Mouse (Mus musculus) erythroblast, embryonic 14.5 days (primary cell): Measurements from ENCODE around the gene Tubb2b. TPM values are rescaled to one million over a fixed set of nuclear protein-coding genes. Genes with fewer than 3 reads are reported as not detected.

ENCODE experiments used
- H3K27me3 ChIP-seq: 2 replicates; pipeline ENCODE4 v1.6.1; 2012; ENCODE audit warnings: inconsistent platforms; ENCODE audit not compliant: control insufficient read depth
- H3K36me3 ChIP-seq: 2 replicates; pipeline ENCODE4 v1.6.1; 2012; ENCODE audit warnings: mild to moderate bottlenecking, inconsistent platforms; ENCODE audit not compliant: control insufficient read depth
- H3K4me1 ChIP-seq: 2 replicates; pipeline ENCODE4 v1.6.1; 2012; ENCODE audit warnings: inconsistent platforms; ENCODE audit not compliant: control insufficient read depth
- H3K4me3 ChIP-seq: replicated peaks from 2 replicates; pipeline ENCODE3; 2012; ENCODE audit warnings: moderate library complexity, mild to moderate bottlenecking, inconsistent platforms
- H3K9me3 ChIP-seq: 2 replicates; pipeline ENCODE4 v1.6.1; 2012; ENCODE audit warnings: low read length, inconsistent platforms, mixed read lengths; ENCODE audit not compliant: control insufficient read depth
- GATA1 ChIP-seq: IDR thresholded peaks from 2 replicates; pipeline ENCODE4 v1.6.1; 2012; ENCODE audit warnings: low read length, inconsistent platforms, mixed read lengths
- TAL1 ChIP-seq: IDR thresholded peaks from 3 replicates; pipeline ENCODE4 v1.6.1; 2012; ENCODE audit warnings: low read length, inconsistent platforms, mixed read lengths
- polyA plus RNA-seq: library from polyadenylated mRNA; stranded (reverse); fragments of >175 nt; gene quantifications from 2 replicates; pipeline ENCODE4 v1.2.3, GENCODE M21; 2012

The Tubb2b gene
- polyA plus RNA-seq, 1 experiment: 0.14 TPM

- H3K27me3 ChIP-seq: peaks cover 14% of the 10 kb centered on the region
- no peak for TF ChIP-seq GATA1
- TF ChIP-seq TAL1: no peak
- no peaks in the 10 kb centered on the region for H3K36me3 ChIP-seq
- no peaks in the 10 kb centered on the region for H3K9me3 ChIP-seq
- no peak overlapping the region for H3K4me3 ChIP-seq
- peaks cover 12% of the 10 kb centered on the region for H3K4me1 ChIP-seq
Measured at GRCm38 (mm10) chr13:34154931-34155272, 24.6 kb upstream of the Tubb2b start.

- peaks cover 20% of the 10 kb centered on the region for H3K27me3 ChIP-seq
Measured at GRCm38 (mm10) chr13:34154217-34154930, 24.1 kb upstream of the Tubb2b start.

DNA sequence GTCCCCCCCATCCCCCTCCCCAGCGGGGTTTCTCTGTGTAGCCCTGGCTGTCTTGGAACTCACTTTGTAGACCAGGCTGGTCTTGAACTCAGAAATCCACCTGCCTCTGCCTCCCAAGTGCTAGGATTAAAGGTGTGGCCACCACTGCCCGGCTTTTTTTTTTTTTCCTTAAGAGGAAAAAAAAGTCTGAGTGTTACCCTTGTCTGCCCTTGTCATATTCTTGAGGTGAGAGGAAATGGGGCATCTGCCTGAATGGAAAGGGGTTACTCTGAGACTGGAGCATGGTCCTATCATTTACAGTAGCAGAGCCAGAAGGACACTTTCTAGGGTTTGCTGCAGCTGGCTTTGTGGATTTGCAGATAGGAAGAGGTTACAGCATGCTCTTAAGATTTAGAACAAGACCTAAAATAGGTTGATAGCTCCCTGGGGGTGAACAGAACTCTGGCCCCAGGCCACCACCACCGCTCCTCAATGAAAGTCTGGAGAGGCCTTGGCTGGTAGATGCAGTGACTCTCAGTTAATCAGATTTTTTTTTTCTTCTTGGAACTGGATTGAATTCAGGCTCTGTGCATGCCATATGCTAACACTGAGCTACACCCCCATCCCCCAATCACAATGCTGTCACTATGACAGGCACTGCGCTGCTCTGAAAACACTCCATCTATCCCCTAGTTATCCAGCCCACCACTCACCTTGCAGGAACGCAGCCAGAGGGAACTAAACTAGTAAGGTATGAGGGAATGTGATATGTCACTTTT, 23.2 kb upstream of the Tubb2b start:
- Histone ChIP-seq H3K4me1 (peaks cover 15% of the 10 kb centered on the region), H3K4me3 (no peak overlapping the region), H3K9me3 (no peaks in the 10 kb centered on the region), H3K27me3 (peaks cover 29% of the 10 kb centered on the region), H3K36me3 (no peaks in the 10 kb centered on the region)
- no peak for TF ChIP-seq GATA1
- no peak for TF ChIP-seq TAL1

More at GRCm38 (mm10) chr13:34154217-34154930, 24.1 kb upstream of the Tubb2b start:
- H3K36me3 ChIP-seq: no peaks in the 10 kb centered on the region
- TF ChIP-seq GATA1: no peak
- TF ChIP-seq TAL1: no peak
- no peaks in the 10 kb centered on the region for H3K9me3 ChIP-seq
- no peak overlapping the region for H3K4me3 ChIP-seq
- H3K4me1 ChIP-seq: peaks cover 12% of the 10 kb centered on the region

DNA sequence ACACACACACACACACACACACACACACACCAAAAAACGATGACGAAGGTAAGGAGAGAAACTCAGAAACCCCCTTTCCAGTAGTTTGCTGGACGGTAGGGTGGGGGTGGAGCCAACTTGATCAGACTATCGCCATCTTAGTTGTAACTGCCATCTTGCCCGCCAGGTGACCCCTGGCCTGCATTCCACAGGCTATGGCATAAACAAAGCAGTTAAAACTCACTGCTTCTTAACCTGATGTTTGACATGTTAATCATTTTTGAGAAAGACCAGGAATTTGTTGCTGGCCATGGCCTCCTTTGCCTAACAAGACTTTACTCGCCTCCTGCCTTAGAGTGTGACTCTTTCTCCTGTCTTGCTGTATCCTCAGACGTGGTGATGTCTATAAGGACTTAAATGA, 22.4 kb upstream of the Tubb2b start:
- peaks cover 15% of the 10 kb centered on the region for H3K4me1 ChIP-seq
- no peak for TF ChIP-seq GATA1
- no peak for TF ChIP-seq TAL1
- no peak overlapping the region for H3K4me3 ChIP-seq

GRCm38 (mm10) chr13:34151425-34151824, 21.2 kb upstream of the Tubb2b start:
- Histone ChIP-seq H3K4me1 (peaks cover 15% of the 10 kb centered on the region), H3K36me3 (no peaks in the 10 kb centered on the region), H3K27me3 (peaks cover 37% of the 10 kb centered on the region), H3K4me3 (no peak overlapping the region), H3K9me3 (no peaks in the 10 kb centered on the region)
- TF ChIP-seq GATA1 (no peak), TAL1 (no peak)

More for the DNA sequence above, 22.4 kb upstream of the Tubb2b start:
- Histone ChIP-seq H3K9me3 (no peaks in the 10 kb centered on the region), H3K27me3 (peaks cover 36% of the 10 kb centered on the region), H3K36me3 (no peaks in the 10 kb centered on the region)

DNA sequence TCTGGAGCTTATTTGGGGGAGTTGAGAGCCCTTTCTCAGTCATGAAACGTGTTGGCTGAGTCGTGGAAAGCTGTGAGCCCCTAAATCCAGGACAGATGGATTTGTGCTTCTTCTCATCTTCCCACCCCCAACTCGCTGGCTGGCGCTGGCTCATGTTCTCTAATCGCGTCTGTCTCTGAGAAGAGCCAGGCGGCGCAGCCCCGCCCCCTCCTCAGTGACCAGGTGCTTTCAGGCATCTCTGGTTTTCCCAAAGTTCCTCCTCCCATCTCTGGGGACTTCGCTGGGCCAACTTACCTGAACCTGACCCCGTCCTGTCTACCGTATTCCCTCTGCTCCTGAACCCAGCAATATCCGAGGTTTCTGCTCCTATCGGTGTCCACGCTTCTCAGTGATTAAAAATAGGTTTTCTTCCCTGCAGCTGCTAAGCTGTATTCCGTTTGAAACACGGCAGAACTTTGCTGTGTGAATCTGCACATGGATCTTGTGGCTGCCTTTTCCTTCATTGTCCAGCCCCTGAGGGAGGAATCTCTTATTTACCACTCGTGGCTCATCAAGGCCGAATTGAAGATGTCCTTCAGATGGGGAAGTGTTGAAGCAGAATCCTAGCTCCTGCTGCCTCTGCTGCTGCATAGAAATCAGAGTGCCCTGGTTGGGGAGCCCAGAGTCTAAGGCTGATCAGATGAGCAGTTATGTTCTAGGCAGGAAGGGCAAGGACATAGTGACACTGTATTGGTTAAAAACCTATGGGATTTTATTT, 20.2 kb upstream of the Tubb2b start:
- peaks cover 37% of the 10 kb centered on the region for H3K27me3 ChIP-seq
- peaks cover 10% of the 10 kb centered on the region for H3K4me1 ChIP-seq
- H3K4me3 ChIP-seq: no peak overlapping the region
- no peaks in the 10 kb centered on the region for H3K9me3 ChIP-seq
- no peak for TF ChIP-seq TAL1
- no peak for TF ChIP-seq GATA1
- no peaks in the 10 kb centered on the region for H3K36me3 ChIP-seq

DNA sequence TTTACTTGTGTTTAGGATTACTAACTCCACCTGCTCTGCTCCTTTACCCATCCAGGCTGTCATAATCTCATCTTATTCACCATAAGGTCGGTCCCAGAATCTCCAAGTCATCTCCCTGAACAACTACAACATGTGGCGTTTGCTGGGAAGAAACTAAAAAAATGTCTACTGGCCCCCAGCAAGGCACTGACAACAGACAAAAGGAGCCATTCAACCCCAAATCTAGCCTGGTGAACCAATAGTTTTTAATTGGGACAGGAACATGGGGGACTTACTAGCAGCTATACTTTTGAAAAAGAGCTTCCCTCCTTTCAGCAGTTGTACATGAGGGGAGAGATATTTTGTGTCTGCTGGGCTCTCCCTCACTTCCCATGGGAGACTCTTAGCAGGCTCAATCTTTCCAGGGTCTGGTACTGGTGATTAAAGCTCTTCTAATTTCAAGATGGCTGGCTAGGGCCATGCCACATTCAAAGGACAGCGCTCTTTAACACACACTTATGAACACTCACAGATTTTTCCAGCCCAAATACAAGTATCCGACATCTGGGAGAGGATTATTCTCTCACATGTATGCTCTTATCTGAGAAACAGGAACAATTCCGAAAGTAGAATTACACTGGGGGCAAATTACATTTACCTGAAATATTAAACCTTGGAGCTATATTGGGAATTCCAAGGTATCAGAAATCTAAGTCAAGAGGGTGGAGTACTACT, 19.4 kb upstream of the Tubb2b start:
- H3K27me3 ChIP-seq: peaks cover 37% of the 10 kb centered on the region
- peaks cover 7% of the 10 kb centered on the region for H3K4me1 ChIP-seq
- TF ChIP-seq GATA1 (no peak), TAL1 (no peak)
- H3K36me3 ChIP-seq: no peaks in the 10 kb centered on the region
- H3K4me3 ChIP-seq: no peak overlapping the region
- no peaks in the 10 kb centered on the region for H3K9me3 ChIP-seq

GRCm38 (mm10) chr13:34148767-34149392, 18.6 kb upstream of the Tubb2b start:
- TF ChIP-seq GATA1 (no peak), TAL1 (no peak)
- H3K4me1 ChIP-seq: peaks cover 4% of the 10 kb centered on the region; the same call in 1 of the 2 replicates
- H3K9me3 ChIP-seq: no peaks in the 10 kb centered on the region
- H3K27me3 ChIP-seq: peaks cover 37% of the 10 kb centered on the region
- H3K36me3 ChIP-seq: no peaks in the 10 kb centered on the region
- H3K4me3 ChIP-seq: no peak overlapping the region
